Mouse (Mus musculus): Measurements from ENCODE around the gene Auts2. TPM values are rescaled to one million over a fixed set of nuclear protein-coding genes. Genes with fewer than 3 reads are reported as not detected.

The Auts2 gene
- total and polyA plus RNA-seq, 3 experiments: 16.9 to 35.7 (median 28.1) TPM

GRCm38 (mm10) chr5:131838064-131838463 is 705.1 kb downstream of the Auts2 start:
- H3K4me3 ChIP-seq: no peak overlapping the region
- no peaks in the 10 kb centered on the region for H3K4me1 ChIP-seq (ENCODE audit: control insufficient read depth, insufficient read depth, low read length)
- H3K9ac ChIP-seq (ENCODE audit: low read depth, low read length): no peak overlapping the region
- no peaks in the 10 kb centered on the region for H3K27me3 ChIP-seq (ENCODE audit: control insufficient read depth, insufficient read depth, low read length)
- TF ChIP-seq EP300 (IDR thresholded peaks at IDR 0.05; ENCODE audit: insufficient read depth, low read depth, low read length) (no peak), CTCF (IDR thresholded peaks at IDR 0.05) (no peak), POLR2A (IDR thresholded peaks at IDR 0.05; ENCODE audit: insufficient read depth, low read depth, low read length) (no peak)
- 81% methylated on average over 6 of the region's 6 CpGs for WGBS
- no peaks in the 10 kb centered on the region for H3K36me3 ChIP-seq (ENCODE audit: control insufficient read depth, insufficient read depth, low read length)
- no peak overlapping the region for H3K27ac ChIP-seq
- no peak for DNase-seq
- no peaks in the 10 kb centered on the region for H3K79me2 ChIP-seq (replicated peaks; ENCODE audit: control insufficient read depth, insufficient read depth, low read length)
- intact Hi-C loops (cut with DNase I): no loop called here

- intact Hi-C loops (cut with DNase I): no loop called here
- TF ChIP-seq CTCF (IDR thresholded peaks at IDR 0.05): no peak
- TF ChIP-seq EP300 (IDR thresholded peaks at IDR 0.05; ENCODE audit: insufficient read depth, low read depth, low read length): no peak
- TF ChIP-seq POLR2A (IDR thresholded peaks at IDR 0.05; ENCODE audit: insufficient read depth, low read depth, low read length): no peak
- Histone ChIP-seq H3K27ac (no peak overlapping the region), H3K9ac (ENCODE audit: low read depth, low read length) (no peak overlapping the region), H3K36me3 (ENCODE audit: control insufficient read depth, insufficient read depth, low read length) (no peaks in the 10 kb centered on the region), H3K4me3 (no peak overlapping the region), H3K79me2 (replicated peaks; ENCODE audit: control insufficient read depth, insufficient read depth, low read length) (no peaks in the 10 kb centered on the region; the same call in 1 of the 2 replicates), H3K27me3 (ENCODE audit: control insufficient read depth, insufficient read depth, low read length) (no peaks in the 10 kb centered on the region), H3K4me1 (ENCODE audit: control insufficient read depth, insufficient read depth, low read length) (no peaks in the 10 kb centered on the region)
- 72% methylated on average over 6 of the region's 6 CpGs for WGBS
- DNase-seq: no peak
Measured at GRCm38 (mm10) chr5:131836014-131836735, 707.0 kb downstream of the Auts2 start.

GRCm38 (mm10) chr5:131832891-131833876 is 710.0 kb downstream of the Auts2 start:
- H3K36me3 ChIP-seq (ENCODE audit: control insufficient read depth, insufficient read depth, low read length): no peaks in the 10 kb centered on the region
- no peak for DNase-seq
- intact Hi-C loops (cut with DNase I): no loop called here
- TF ChIP-seq EP300 (IDR thresholded peaks at IDR 0.05; ENCODE audit: insufficient read depth, low read depth, low read length): no peak
- no peak for TF ChIP-seq CTCF (IDR thresholded peaks at IDR 0.05)
- no peak for TF ChIP-seq POLR2A (IDR thresholded peaks at IDR 0.05; ENCODE audit: insufficient read depth, low read depth, low read length)
- no peaks in the 10 kb centered on the region; the same call in 1 of the 2 replicates for H3K4me1 ChIP-seq (ENCODE audit: control insufficient read depth, insufficient read depth, low read length)
- H3K79me2 ChIP-seq (replicated peaks; ENCODE audit: control insufficient read depth, insufficient read depth, low read length): no peaks in the 10 kb centered on the region; the same call in 1 of the 2 replicates
- no peak overlapping the region for H3K4me3 ChIP-seq
- no peak overlapping the region for H3K27ac ChIP-seq
- no peaks in the 10 kb centered on the region for H3K27me3 ChIP-seq (ENCODE audit: control insufficient read depth, insufficient read depth, low read length)
- no peak overlapping the region for H3K9ac ChIP-seq (ENCODE audit: low read depth, low read length)
- WGBS: 78% methylated on average over 19 of the region's 19 CpGs

GRCm38 (mm10) chr5:131830111-131830510 is 713.0 kb downstream of the Auts2 start:
- intact Hi-C loops (cut with DNase I): no loop called here
- WGBS: 57% methylated on average over 6 of the region's 6 CpGs

GRCm38 (mm10) chr5:131829248-131829647 is 713.9 kb downstream of the Auts2 start:
- intact Hi-C loops (cut with DNase I): no loop called here
- Histone ChIP-seq H3K4me1 (ENCODE audit: control insufficient read depth, insufficient read depth, low read length) (no peaks in the 10 kb centered on the region; the same call in 1 of the 2 replicates), H3K27ac (no peak overlapping the region), H3K79me2 (replicated peaks; ENCODE audit: control insufficient read depth, insufficient read depth, low read length) (no peaks in the 10 kb centered on the region; the same call in 1 of the 2 replicates), H3K36me3 (ENCODE audit: control insufficient read depth, insufficient read depth, low read length) (no peaks in the 10 kb centered on the region), H3K4me3 (no peak overlapping the region), H3K9ac (ENCODE audit: low read depth, low read length) (no peak overlapping the region), H3K27me3 (ENCODE audit: control insufficient read depth, insufficient read depth, low read length) (no peaks in the 10 kb centered on the region)
- TF ChIP-seq EP300 (IDR thresholded peaks at IDR 0.05; ENCODE audit: insufficient read depth, low read depth, low read length) (0 out of 2 replicates have a peak, but pooled peaks have one; percentile 23), CTCF (IDR thresholded peaks at IDR 0.05) (no peak), POLR2A (IDR thresholded peaks at IDR 0.05; ENCODE audit: insufficient read depth, low read depth, low read length) (no peak)
- peak; percentile 23 to 46 for DNase-seq
- WGBS: 39% methylated on average over 3 of the region's 3 CpGs

More at GRCm38 (mm10) chr5:131830111-131830510, 713.0 kb downstream of the Auts2 start:
- Histone ChIP-seq H3K36me3 (ENCODE audit: control insufficient read depth, insufficient read depth, low read length) (no peaks in the 10 kb centered on the region), H3K79me2 (replicated peaks; ENCODE audit: control insufficient read depth, insufficient read depth, low read length) (no peaks in the 10 kb centered on the region; the same call in 1 of the 2 replicates), H3K27me3 (ENCODE audit: control insufficient read depth, insufficient read depth, low read length) (no peaks in the 10 kb centered on the region), H3K9ac (ENCODE audit: low read depth, low read length) (no peak overlapping the region), H3K4me3 (no peak overlapping the region), H3K27ac (no peak overlapping the region), H3K4me1 (ENCODE audit: control insufficient read depth, insufficient read depth, low read length) (no peaks in the 10 kb centered on the region; the same call in 1 of the 2 replicates)
- no peak for TF ChIP-seq POLR2A (IDR thresholded peaks at IDR 0.05; ENCODE audit: insufficient read depth, low read depth, low read length)
- no peak for TF ChIP-seq EP300 (IDR thresholded peaks at IDR 0.05; ENCODE audit: insufficient read depth, low read depth, low read length)
- TF ChIP-seq CTCF (IDR thresholded peaks at IDR 0.05): no peak
- no peak for DNase-seq

All from heart, adult 2 months (tissue).